Mouse (Mus musculus): Measurements from ENCODE around the gene Myom3.

DNA sequence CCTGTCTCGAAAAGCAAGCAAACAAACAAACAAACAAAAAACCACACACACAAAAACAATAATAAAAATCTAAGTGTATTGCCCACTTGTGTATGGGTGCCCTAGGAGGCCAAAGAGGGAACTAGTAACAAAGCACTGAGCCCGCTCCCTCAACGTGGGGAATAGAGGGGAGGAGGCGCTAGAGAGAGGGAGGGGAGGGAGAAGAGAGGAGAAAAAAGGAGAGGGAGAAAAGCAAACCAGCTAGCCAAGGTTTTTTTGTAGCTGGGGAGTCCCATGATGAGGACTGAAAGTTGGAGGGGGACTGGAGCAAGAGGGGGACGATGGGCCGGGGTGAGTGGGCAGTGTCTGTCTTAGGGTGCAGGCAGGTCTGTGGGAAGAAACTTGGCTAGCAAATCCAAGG is 95.6 kb downstream of the Myom3 start:
- TF ChIP-seq CTCF (IDR thresholded peaks at IDR 0.05; ENCODE audit: low read depth, low read length): no peak
- no peak for TF ChIP-seq POLR2A (IDR thresholded peaks at IDR 0.05; ENCODE audit: borderline replicate concordance, low read depth, low read length)

Measured in bone marrow macrophage, adult 2 months (primary cell).